Mouse (Mus musculus): Measurements from ENCODE around the gene Mrtfb.

Gene Mrtfb

GRCm38 (mm10) chr16:13401591-13401990, 145.3 kb downstream of the Mrtfb start:
- no peak for DNase-seq (ENCODE audit: low spot score in 2 of 2)

GRCm38 (mm10) chr16:13404656-13405055, 148.4 kb downstream of the Mrtfb start:
- DNase-seq (ENCODE audit: low spot score in 2 of 2): no peak

DNA sequence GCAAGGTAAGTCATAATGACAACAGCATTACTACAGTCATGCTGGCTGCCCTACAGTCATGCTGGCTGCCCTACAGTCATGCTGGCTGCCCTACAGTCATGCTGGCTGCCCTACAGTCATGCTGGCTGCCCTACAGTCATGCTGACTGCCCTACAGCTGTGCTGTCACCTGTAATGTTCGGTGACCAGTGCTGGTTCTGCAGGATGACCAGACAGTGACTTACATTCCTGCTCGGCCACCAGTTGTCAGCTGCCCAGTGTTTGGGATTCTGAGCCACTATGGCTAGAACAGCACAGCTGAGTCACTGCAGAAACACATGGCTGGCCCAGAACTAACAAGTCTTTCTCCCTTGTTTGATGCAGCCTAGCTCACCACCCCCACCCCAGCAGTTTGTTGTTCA, 149.1 kb downstream of the Mrtfb start:
- DNase-seq (ENCODE audit: low spot score in 2 of 2): no peak

DNA sequence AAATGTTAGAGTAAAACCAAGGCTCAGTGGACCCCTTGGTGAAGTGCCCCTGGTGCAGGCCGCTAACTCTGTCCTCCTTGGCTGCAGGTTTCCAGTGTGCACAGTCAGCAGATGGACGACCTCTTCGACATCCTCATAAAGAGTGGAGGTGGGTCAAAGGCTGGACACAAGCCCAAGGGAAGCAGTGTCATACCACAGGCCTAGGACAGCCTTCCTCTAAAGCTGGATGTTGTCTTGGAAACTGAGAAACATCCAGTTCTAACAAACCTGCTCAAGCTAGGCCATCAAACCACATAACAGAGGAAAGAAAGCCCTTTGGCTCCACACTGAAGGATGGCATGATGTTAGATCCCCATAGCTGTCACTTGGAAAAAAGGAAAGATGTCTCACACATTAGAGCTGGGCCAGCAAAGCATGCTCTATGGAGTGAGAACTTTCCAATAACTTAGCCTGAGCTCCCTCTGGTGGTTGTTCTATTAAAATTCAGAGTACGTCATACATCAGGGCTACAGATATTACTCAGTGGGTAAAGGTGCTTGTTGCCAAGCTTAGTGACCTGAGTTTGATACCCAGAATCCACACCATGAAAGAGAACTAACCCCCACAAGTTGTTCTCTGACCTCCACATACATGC, 153.4 kb downstream of the Mrtfb start:
- no peak for DNase-seq (ENCODE audit: low spot score in 2 of 2)

- DNase-seq (ENCODE audit: low spot score in 2 of 2): no peak
Measured at GRCm38 (mm10) chr16:13410760-13411159, 154.5 kb downstream of the Mrtfb start.

- DNase-seq (ENCODE audit: low spot score in 2 of 2): no peak
Measured at GRCm38 (mm10) chr16:13411531-13411930, 155.2 kb downstream of the Mrtfb start.

- DNase-seq (ENCODE audit: low spot score in 2 of 2): no peak
Measured at GRCm38 (mm10) chr16:13414566-13414965, 158.3 kb downstream of the Mrtfb start.

DNA sequence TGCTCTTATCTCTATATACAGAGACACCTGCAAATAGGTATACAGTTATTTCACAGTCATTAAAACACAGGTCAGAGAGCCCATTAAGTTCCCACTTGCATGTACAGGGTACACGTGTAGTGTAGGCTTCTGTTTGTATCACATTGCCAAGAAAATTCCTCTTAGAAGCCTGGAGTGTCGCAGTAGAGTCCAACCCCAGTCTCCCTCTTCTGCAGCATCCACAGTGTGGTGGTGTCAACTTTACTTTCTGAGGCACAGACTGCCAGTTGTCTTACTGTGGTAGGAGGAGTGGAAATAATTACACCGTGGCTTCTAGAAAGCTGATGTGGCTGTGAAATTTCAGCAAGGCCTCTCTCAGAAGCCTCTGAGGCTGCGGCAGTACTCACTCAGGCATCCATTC, 158.7 kb downstream of the Mrtfb start:
- no peak for DNase-seq (ENCODE audit: low spot score in 2 of 2)

DNA sequence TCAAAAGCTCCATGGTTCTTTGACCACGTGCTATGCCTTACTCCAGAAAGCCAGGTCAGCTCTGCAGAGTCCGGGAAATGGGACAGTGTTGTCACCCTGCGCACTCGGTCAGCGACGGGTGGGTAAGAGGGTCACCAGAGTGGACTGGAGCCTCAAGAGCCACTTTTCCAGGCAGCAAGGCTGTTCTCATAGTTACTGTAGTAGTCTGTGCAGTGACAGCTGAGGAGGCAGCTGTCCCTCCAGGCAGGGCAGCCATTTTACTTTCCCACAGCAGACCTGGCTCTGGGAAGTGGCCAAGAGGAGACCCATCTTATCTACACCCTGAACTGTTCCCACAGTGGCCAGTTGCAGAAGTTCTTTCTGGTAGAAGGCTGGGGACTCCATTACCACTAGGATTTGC, 159.2 kb downstream of the Mrtfb start:
- DNase-seq (ENCODE audit: low spot score in 2 of 2): no peak

DNA sequence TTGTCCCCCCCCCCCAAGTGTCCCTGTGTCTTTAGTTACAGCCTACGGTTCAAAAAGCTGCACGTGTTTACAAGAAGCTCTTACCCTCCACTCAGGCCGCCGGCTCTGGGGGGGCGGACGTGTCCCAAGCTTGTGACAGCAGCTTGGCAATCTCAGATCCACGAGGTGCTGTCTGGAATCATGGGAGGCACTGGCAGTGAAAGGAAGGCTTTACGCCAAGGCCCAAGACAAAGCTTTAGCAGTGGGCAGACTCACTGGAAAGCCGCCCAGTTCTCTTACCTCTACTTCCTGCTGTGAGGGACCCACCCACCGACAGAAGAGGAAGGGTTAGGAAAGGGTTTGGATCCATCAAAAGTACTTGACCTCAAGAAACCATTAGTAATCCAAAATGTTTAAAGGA, 160.2 kb downstream of the Mrtfb start:
- DNase-seq (ENCODE audit: low spot score in 2 of 2): no peak

- DNase-seq (ENCODE audit: low spot score in 2 of 2): no peak
Measured at GRCm38 (mm10) chr16:13417904-13418303, 161.6 kb downstream of the Mrtfb start.

GRCm38 (mm10) chr16:13419752-13420151, 163.5 kb downstream of the Mrtfb start:
- no peak for DNase-seq (ENCODE audit: low spot score in 2 of 2)

DNA sequence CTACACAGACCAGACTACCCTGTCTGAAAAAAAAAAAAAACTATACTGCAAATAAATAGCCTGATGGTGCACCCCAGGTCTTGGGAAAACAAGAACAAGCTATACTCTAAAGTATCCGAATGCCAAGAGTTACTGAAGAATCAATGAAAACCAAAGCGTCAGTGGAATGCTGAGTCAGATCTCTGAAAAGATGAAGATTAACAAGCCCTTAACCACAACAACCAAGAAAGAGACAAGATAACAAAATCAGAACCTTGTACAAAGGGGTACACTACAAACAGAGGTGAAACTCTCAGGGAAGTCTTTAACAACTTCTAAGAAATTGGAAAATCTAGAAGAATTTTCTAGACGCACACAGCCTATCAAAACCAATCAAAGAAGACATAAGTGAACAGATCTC, 166.2 kb downstream of the Mrtfb start:
- no peak for DNase-seq (ENCODE audit: low spot score in 2 of 2)

GRCm38 (mm10) chr16:13423587-13424355, 167.5 kb downstream of the Mrtfb start:
- peak in 1 of 2 experiments; percentile 13 for DNase-seq (ENCODE audit: low spot score in 2 of 2)

DNA sequence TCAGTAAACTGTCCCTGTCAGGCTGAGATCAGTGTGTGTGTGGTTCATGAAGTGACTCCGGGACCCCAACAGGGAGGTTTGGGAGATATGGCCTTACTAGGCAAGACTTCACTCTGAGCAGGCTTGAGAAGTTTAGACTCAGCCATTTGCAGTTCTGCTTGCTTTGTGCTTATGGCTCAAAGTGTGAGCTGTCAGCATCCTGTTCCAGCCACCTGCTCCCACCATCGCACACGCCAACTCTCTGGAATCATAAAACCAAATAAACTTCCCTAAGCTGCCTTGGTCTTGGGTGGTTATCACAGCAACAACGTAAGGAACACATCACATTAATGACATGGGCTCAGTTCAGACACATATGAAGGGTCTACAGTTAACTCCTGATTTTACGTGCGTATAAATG, 169.5 kb downstream of the Mrtfb start:
- no peak for DNase-seq (ENCODE audit: low spot score in 2 of 2)

DNA sequence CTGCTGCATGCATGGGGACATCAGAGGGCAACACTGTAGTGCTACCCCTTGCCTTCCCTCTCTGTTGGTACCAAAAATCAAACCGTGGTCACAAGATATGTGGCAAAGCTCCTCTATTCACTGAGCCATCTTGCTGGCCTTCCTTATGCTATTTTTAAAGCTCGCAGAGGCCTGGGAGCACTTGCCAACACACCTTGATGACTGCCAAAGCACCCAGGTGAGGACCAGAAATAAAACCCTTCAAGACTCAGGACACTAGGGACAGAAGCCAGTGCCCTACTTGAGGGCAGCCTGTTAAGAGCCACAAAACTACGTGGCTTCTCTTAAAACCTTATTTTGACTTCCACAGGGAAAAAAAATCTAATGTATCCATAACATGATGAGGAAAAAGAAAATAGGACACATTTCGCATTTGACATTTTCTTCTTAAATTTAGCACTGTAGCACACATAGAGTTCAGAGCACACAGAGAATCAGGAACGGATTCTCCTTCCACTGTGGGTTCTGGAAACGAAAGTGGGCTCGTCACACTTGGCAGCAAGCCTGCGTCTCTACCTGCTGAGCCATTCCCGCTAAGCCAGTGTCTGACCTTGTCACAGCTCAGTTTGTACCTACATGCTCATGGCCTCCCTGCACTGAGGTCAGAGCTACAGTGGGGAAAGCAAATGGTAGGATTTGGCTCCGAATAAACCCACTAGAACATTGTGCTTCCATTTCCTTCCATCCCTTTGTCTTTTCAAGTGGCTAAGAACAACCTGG, 170.7 kb downstream of the Mrtfb start:
- DNase-seq (ENCODE audit: low spot score in 2 of 2): no peak

GRCm38 (mm10) chr16:13428077-13428476, 171.8 kb downstream of the Mrtfb start:
- DNase-seq (ENCODE audit: low spot score in 2 of 2): no peak

DNA sequence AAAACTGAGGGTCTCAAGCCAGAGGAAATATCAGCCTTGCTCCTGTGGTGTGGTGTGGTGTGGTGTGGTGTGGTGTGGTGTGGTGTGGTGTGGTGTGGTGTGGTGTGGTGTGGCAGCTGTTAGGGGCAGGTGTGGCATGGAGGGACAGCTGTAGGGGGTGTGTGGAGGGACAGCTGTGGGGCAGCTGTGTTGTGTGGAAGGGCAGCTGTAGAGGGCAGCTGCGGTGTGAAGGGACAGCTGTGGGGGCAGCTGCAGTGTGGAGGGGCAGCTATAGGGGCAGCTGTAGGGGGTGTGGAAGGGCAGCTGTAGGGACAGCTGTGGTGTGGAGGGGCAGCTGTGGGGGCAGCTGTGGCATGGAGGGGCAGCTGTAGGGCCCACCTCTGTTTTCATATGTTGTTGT, 172.5 kb downstream of the Mrtfb start:
- DNase-seq (ENCODE audit: low spot score in 2 of 2): no peak

GRCm38 (mm10) chr16:13429921-13430606, 173.8 kb downstream of the Mrtfb start:
- DNase-seq (ENCODE audit: low spot score in 2 of 2): no peak

GRCm38 (mm10) chr16:13430940-13431339, 174.7 kb downstream of the Mrtfb start:
- DNase-seq (ENCODE audit: low spot score in 2 of 2): no peak

GRCm38 (mm10) chr16:13435627-13436026, 179.3 kb downstream of the Mrtfb start:
- DNase-seq (ENCODE audit: low spot score in 2 of 2): no peak

Data from spleen, postnatal 14 days (tissue).